Mouse (Mus musculus) spleen, postnatal 10 days (tissue): ENCODE data around the gene Trim25.
"Not testable (repeated sequence)": the region's sequence is repeated elsewhere in the genome, so short reads cannot be mapped to it uniquely, and the experiment has no call there.

Experiments used
- DNase-seq, 2 experiments: peaks; one replicate each; pipeline ENCODE4 v3.0.0; 2021 to 2022; ENCODE audit warnings: low spot score in 2 of 2

The Trim25 gene

DNA sequence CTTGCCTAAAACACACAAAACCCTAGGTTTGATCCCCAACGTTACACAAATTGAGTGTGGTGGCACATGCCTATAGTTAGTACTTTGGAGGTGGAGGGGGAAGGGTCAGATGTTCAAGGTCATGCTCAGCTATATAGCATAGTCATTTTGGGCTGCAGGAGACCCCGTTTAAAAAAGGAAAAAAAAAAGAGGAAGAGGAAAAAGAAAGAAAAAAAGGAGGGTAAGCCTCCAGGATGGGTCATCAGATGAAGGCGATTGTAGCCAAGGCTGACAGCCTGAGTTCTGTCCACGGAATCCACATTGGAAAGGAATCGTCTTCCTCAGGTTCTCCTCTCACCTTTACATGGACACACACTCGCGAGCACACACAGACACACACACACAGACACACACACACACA, 4.7 kb upstream of the Trim25 start:
- DNase-seq, result no peak

DNA sequence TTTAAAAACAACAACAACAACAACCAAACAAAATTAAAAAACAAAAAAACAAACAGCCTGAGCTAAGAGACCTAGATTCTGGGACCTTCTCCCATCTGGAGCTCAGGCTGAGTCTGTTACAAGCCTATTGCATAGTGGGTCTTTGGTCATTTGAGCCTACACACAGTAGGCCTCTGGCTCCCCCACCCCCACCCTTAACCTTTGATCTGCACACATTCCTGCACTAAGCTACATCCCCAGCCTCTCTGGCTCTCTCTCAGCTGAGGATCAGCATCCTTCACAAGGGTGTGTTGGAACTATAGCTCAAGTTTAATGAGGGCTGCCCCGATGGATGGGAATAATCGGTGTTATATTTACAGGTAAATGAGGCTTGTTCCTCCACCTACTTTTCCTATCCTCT, 3.6 kb upstream of the Trim25 start:
- DNase-seq, result no peak

GRCm38 (mm10) chr11:88996427-88996826, 2.7 kb upstream of the Trim25 start:
- no peak for DNase-seq

GRCm38 (mm10) chr11:88997343-88997742, 1.8 kb upstream of the Trim25 start:
- not testable (repeated sequence) for DNase-seq

DNA sequence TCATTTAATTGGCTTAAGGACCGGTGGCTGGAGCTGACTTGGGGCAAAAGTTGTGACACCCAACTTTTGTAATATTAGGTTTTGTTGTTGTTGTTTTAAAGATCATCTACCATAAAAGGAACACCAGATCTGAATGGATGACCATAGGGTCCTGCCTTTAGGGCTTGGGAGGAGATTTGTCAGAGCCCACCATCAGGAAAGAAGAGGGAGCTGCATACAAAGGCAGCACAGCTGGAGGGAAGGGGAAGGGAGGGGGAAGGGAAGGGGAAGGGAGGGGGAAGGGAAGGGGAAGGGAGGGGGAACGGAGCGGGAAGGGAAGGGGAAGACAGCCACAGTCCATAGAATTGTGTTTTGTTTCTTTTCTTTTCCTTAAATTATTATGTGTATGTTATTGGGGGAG, 770 bp upstream of the Trim25 start:
- no peak for DNase-seq

DNA sequence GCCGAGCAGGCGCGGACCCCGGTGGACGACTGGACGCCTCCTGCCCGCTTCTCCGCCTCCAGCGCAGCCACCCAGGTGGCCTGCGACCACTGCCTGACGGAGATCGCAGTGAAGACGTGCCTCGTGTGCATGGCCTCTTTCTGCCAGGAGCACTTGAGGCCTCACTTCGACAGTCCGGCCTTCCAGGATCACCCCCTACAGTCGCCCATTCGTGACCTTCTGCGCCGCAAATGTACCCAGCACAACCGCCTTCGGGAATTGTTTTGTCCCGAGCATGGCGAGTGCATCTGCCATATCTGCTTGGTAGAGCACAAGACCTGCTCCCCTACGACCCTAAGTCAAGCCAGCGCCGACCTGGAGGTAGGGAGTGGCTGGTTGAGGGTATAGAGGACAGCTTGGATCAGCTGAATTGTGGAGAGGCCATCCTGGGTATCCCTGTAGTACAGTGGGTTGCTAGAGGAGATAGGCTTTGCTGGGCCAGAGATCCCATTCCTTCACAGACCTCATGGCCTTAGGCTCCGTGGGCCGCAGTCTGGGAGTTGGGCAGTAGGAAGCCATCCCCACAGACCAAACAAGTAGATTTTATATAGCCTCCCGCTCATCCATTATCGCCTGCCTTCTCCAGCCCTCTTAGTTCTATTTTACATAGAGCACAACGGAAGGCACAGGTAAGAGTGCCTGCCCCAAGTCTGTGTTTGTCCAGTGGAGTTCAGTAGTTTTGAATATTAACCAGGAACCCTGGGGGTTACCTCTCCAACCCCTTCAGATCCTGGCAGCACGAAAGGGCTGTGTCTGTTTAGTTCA, 749 bp downstream of the Trim25 start:
- peak in 1 of 2 experiments; percentile 62 for DNase-seq

GRCm38 (mm10) chr11:89000527-89000819, 1.3 kb downstream of the Trim25 start:
- DNase-seq, result no peak

- DNase-seq, result no peak
These were observed 2.4 kb downstream of the Trim25 start for GRCm38 (mm10) chr11:89001569-89001968.

- no peak for DNase-seq
These were observed 2.9 kb downstream of the Trim25 start for GRCm38 (mm10) chr11:89002068-89002467.

GRCm38 (mm10) chr11:89002621-89003020, 3.4 kb downstream of the Trim25 start:
- DNase-seq, result no peak

GRCm38 (mm10) chr11:89003078-89003477, 3.9 kb downstream of the Trim25 start:
- DNase-seq, result no peak

DNA sequence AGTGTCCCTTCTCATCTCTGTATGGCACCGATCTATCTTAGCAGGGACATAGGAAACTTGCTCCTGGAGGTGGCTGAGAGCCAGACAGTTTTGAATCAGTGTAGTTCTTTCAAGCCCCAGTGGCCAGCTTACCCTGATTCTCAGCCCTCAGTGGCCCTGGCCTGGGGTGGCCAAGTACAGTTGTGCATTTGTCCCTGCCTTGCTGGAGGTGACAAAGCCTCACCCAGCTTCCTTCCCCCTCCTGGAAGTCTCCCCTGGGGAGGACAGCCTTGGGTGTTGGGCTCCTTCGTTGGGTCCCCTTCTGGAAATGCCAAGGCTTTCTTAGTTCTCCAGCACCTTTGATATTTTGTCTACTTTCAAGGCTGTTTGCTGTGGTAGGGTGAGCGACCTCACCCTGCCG, 4.5 kb downstream of the Trim25 start:
- DNase-seq, result no peak

DNA sequence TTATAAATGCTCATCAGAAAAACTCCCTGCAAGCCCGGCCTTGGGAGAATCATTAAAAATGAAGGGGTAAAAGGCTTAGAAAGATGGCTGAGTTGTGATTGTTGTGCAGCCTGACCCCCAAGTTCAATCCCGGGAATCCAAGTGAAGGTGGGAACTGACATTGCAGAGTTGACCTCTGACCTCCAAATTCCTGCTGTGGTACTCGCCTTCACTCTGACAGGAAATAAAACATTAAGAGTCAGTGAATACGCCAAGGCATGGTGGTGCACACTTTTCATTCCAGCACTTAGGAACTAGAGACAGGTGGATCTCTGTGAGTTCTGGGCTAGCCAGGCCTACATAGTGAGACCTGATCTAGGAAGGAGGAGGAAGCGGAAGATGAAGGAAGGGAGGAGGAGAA, 6.3 kb downstream of the Trim25 start:
- DNase-seq, result no peak

GRCm38 (mm10) chr11:89006404-89006803, 7.2 kb downstream of the Trim25 start:
- no peak for DNase-seq

DNA sequence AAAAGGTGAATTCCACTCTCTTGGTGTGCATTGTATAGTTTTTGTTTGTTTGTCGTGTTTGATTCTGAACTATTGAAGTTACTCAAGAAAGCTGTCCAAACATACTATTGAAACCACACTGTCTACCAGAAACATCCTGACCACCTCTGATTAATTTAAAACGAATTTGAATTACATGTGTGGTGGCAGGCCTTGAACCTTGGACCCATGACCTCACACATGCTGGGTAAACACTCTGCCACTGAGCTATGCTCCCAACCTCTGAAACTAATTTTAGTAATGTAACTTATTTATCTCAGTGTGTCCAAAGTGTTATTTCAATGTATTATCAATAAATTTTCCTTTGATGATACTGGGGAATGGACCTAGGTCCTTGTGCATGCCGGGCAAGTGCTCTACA, 8.4 kb downstream of the Trim25 start:
- DNase-seq, result no peak

DNA sequence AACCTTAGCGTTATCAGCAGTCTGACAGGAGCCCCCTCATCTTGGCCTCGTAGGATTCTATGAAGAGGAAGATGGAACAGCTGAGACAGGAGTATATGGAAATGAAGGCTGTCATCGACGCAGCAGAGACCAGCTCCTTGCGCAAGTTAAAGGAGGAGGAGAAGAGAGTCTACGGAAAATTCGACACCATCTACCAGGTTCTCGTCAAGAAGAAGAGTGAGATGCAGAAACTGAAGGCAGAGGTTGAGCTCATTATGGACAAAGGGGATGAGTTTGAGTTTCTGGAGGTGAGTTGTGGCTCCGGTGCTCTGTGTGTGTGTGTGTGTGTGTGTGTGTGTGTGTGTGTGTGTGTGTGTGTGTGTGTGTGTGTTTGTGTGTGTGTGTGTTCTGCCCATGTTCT, 9.9 kb downstream of the Trim25 start:
- DNase-seq, result no peak

DNA sequence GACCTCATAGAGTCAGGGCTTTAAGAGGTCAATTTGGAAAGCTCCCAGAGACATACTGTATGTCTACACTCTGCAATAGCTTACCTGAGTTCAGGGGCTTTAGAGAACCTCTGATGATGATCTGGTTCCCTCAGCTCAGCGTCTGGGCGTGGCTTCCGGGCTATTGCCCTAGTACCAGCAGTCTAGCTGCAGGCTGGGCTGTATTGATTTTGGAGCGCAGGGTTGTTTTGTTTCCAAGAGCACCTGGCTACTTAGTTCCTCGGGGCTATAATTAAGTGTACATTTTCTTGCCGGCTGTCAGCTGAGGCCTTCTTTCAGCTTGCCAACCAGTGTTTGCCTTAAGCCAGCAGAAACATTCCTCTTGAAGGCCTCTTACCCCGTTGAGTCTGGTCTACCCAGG, 10.3 kb downstream of the Trim25 start:
- no peak for DNase-seq

DNA sequence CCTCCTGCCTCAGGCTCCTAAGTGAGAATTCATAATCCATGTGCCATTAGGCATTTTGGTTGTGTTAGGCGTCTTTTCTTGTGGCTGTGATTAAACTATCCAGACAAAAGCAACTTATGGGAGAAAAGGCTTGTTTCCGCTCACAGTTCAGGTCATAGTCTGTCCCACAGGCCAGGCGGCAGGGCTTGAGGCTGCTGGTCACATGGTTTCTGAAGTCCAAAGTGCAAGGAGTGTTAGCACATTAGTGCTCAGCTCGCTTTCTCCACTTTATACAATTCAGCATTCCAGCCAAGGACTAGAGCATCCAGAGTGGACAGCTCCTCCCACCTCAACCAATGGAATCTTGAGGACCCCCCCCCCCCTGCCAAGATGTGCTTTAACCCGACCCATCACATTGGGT, 13.1 kb downstream of the Trim25 start:
- no peak for DNase-seq

DNA sequence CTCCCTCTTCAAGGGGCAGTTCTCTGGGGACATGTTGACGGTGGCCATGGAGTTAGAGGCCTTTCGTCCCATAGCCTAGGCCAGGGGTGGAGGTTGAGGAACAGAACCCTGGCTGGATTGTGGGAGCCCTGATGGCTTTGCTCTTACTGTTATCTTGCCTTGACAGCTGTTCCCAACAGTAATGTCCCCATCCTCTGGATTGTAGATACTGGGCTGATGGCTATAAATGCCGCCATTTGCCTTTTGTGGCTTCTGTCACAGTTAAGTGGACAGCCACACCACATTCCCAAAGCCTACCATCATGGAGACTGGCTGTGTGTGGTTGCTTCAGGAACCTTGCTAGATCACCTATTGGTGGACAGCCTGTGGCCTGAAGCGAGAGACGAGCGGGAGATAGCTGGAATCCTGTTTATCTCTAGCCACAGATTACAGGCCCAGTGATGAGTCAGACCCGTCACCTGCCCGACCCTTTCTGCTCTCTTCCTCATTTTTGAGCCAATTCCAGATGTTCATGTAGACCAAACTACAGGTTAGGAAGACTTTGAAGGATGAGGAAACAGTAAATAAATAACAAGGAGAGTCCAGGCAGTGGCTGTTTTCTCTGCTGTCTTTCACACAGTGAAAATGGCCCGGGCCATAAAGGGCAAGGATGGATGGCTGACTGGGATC, 18.5 kb downstream of the Trim25 start:
- DNase-seq, result no peak

- DNase-seq, result no peak
These were observed 21.6 kb downstream of the Trim25 start for GRCm38 (mm10) chr11:89020681-89021305.

DNA sequence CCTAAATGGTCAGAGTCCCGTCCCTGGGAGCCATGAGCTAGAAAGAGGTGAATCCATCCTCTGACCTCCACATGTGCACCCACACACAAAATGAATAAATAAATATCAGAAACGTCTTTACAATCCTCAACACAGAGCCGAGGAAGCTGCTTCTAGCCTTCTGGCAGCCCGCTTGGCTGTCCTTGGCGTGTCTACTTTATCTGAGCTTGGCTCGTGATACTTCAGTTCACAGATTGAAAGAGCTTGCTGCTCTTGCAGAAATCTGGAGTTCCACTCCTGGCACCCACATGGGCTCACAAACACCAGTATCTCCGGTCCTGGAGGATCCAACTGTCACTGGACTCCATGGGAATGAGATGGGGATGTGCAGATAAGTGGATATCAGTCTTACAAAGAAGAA, 22.5 kb downstream of the Trim25 start:
- no peak for DNase-seq

- no peak for DNase-seq
These were observed 23.1 kb downstream of the Trim25 start for GRCm38 (mm10) chr11:89022120-89022731.

DNA sequence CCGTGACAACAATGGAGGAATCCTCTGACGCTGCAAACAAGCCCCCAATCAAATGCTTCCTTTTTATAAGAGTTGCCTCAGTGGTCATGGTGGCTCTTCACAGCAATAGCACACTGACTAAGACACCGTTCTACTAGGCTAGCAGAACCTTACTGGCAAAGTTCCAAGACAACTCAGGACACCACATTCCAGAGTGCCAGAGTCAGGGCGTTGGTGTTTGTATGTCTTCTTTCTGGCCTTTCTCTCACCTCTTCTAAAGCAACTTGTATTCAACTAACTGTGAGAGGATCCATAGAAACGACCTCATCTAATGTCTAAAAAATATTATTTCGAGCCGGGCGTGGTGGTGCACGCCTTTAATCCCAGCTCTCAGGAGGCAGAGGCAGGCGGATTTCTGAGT, 24.3 kb downstream of the Trim25 start:
- DNase-seq, result no peak
